ENCODE assay signal across 31 mouse cellular contexts in the genomic region with DNA sequence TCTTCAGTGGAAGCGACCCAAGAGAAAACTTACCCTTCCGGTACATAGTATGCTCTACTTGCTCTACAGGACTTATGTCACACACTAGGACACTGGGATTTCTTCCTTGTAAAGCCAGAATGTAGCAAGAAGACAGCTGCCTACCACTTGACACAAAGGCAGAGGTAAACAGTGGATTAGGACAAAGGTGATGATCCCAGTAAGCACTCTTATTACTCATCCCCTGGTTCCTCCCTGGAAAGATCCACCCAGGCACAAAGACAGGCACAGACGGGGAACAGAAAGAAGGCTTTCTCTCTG.
DNase-seq lines count a peak whose midpoint lies in the region; ATAC-seq and TF ChIP-seq lines count a peak whose summit lies in the region.
"Had no signal": no experiment of that assay in that cellular context is flagged by ENCODE, and none has a peak within 500 bp of the region (broad histone marks: within the 10 kb centered on the region; RNA-seq: fewer than 3 reads in every experiment).

No protein-coding gene starts in this region.

- 64% methylated on average over 3 of the region's 3 CpGs for WGBS in intestine, embryonic 15.5 days
- WGBS in intestine, postnatal 0 days = 68% methylated on average over 3 of the region's 3 CpGs
- 89% methylated on average over 3 of the region's 3 CpGs for WGBS in midbrain, embryonic 14.5 days
- 94% methylated on average over 3 of the region's 3 CpGs for WGBS in thymus, adult 2 months

- H3K27ac ChIP-seq in gastrocnemius, adult 2 months = peak overlapping the region; percentile 10; the same call in 1 of the 2 replicates
- H3K27ac ChIP-seq in intestine, embryonic 15.5 days = no peak overlapping the region
- H3K27ac ChIP-seq in intestine, postnatal 0 days (ENCODE audit: low read depth, low read length) = no peak overlapping the region
- no peak overlapping the region for H3K27ac ChIP-seq in midbrain, embryonic 14.5 days (replicated peaks; ENCODE audit: low read depth, low read length)
- H3K27ac ChIP-seq in thymus, adult 2 months (ENCODE audit: control insufficient read depth, insufficient read depth, low read length) = no peak overlapping the region
- H3K27ac ChIP-seq: embryonic facial prominence, embryonic 12.5 days; forebrain, embryonic 10.5 days; forebrain, embryonic 15.5 days; hindbrain, embryonic 12.5 days; hindbrain, postnatal 0 days; kidney, embryonic 15.5 days; liver, embryonic 14.5 days; macrophage; midbrain, embryonic 15.5 days; neural tube, embryonic 15.5 days had no signal

- H3K36me3 ChIP-seq in intestine, embryonic 15.5 days = no peaks in the 10 kb centered on the region
- H3K36me3 ChIP-seq in intestine, postnatal 0 days (ENCODE audit: control insufficient read depth, insufficient read depth) = no peaks in the 10 kb centered on the region
- no peaks in the 10 kb centered on the region for H3K36me3 ChIP-seq in midbrain, embryonic 14.5 days (ENCODE audit: control insufficient read depth, insufficient read depth, low read length)
- no peaks in the 10 kb centered on the region for H3K36me3 ChIP-seq in thymus, adult 2 months (ENCODE audit: control insufficient read depth, insufficient read depth, low read length)
- H3K36me3 ChIP-seq: embryonic facial prominence, embryonic 12.5 days; forebrain, embryonic 10.5 days; forebrain, embryonic 15.5 days; hindbrain, embryonic 12.5 days; midbrain, embryonic 15.5 days; neural tube, embryonic 15.5 days had no signal

- H3K4me2 ChIP-seq in intestine, embryonic 15.5 days (replicated peaks) = no peak overlapping the region
- H3K4me2 ChIP-seq in intestine, postnatal 0 days (replicated peaks; ENCODE audit: low read depth) = no peak overlapping the region
- H3K4me2 ChIP-seq in midbrain, embryonic 14.5 days (ENCODE audit: low read length) = no peak overlapping the region
- H3K4me2 ChIP-seq: embryonic facial prominence, embryonic 12.5 days; forebrain, embryonic 15.5 days; hindbrain, embryonic 12.5 days; kidney, embryonic 15.5 days; midbrain, embryonic 15.5 days; neural tube, embryonic 15.5 days had no signal

- H3K27me3 ChIP-seq in intestine, embryonic 15.5 days (replicated peaks) = no peaks in the 10 kb centered on the region
- no peaks in the 10 kb centered on the region for H3K27me3 ChIP-seq in intestine, postnatal 0 days (replicated peaks; ENCODE audit: control insufficient read depth, insufficient read depth, low read length)
- no peaks in the 10 kb centered on the region for H3K27me3 ChIP-seq in midbrain, embryonic 14.5 days (ENCODE audit: control insufficient read depth, insufficient read depth, low read length)
- no peaks in the 10 kb centered on the region for H3K27me3 ChIP-seq in thymus, adult 2 months (ENCODE audit: control insufficient read depth, insufficient read depth, low read length)
- H3K27me3 ChIP-seq: CH12.LX; embryonic facial prominence, embryonic 12.5 days; forebrain, embryonic 15.5 days; hindbrain, embryonic 12.5 days; kidney, embryonic 15.5 days; midbrain, embryonic 15.5 days; neural tube, embryonic 15.5 days had no signal

- no peak overlapping the region for H3K4me3 ChIP-seq in gastrocnemius, adult 2 months
- H3K4me3 ChIP-seq in intestine, embryonic 15.5 days (replicated peaks) = no peak overlapping the region
- H3K4me3 ChIP-seq in intestine, postnatal 0 days (ENCODE audit: low read depth, low read length) = no peak overlapping the region
- no peak overlapping the region for H3K4me3 ChIP-seq in midbrain, embryonic 14.5 days (replicated peaks; ENCODE audit: low read depth, low read length)
- H3K4me3 ChIP-seq in thymus, adult 2 months (ENCODE audit: control insufficient read depth, insufficient read depth, low read length) = no peak overlapping the region
- H3K4me3 ChIP-seq: embryonic facial prominence, embryonic 12.5 days; forebrain, embryonic 10.5 days; forebrain, embryonic 15.5 days; hindbrain, embryonic 12.5 days; kidney, embryonic 15.5 days; midbrain, embryonic 15.5 days; neural tube, embryonic 15.5 days had no signal

- 0 out of 2 replicates have a peak, but pooled peaks cover 3% of the 10 kb centered on the region for H3K4me1 ChIP-seq in intestine, embryonic 15.5 days (replicated peaks)
- 0 out of 2 replicates have a peak, but pooled peaks cover 2% of the 10 kb centered on the region for H3K4me1 ChIP-seq in intestine, postnatal 0 days (replicated peaks; ENCODE audit: control insufficient read depth, insufficient read depth, low read length)
- no peaks in the 10 kb centered on the region for H3K4me1 ChIP-seq in midbrain, embryonic 14.5 days (ENCODE audit: control insufficient read depth, insufficient read depth, low read length)
- H3K4me1 ChIP-seq in thymus, adult 2 months (replicated peaks; ENCODE audit: control insufficient read depth, insufficient read depth, low read length) = no peaks in the 10 kb centered on the region
- H3K4me1 ChIP-seq: forebrain, embryonic 10.5 days; forebrain, embryonic 15.5 days; hindbrain, embryonic 12.5 days; midbrain, embryonic 15.5 days; neural tube, embryonic 15.5 days had no signal

- TF ChIP-seq CTCF in gastrocnemius, adult 2 months (IDR thresholded peaks at IDR 0.05) = no peak
- TF ChIP-seq CTCF in intestine, postnatal 0 days (IDR thresholded peaks at IDR 0.05; ENCODE audit: low read depth) = no peak
- TF ChIP-seq CTCF in thymus, adult 2 months (IDR thresholded peaks at IDR 0.05; ENCODE audit: borderline replicate concordance, control insufficient read depth, extremely low read depth, insufficient read depth, low read length, poor library complexity) = no peak

- TF ChIP-seq POLR2A in thymus, adult 2 months (IDR thresholded peaks at IDR 0.05; ENCODE audit: control insufficient read depth, extremely low read depth, insufficient read depth, low read length, poor library complexity) = no peak

- DNase-seq in gastrocnemius, adult 2 months = no peak
- no peak for DNase-seq in gastrocnemius, adult 8-10 months (ENCODE audit: low spot score in 2 of 2)
- DNase-seq in midbrain, embryonic 14.5 days = no peak
- DNase-seq in thymus, adult 2 months = no peak
- DNase-seq: cerebellum, adult 11 months; cerebellum, adult 9-11 months; embryo, embryonic 11 days; heart, postnatal 36 days; kidney, adult 11 months; kidney, postnatal 4 days; layer of hippocampus, postnatal 36 days; left cerebral cortex, postnatal 4 days; lung, adult 2 months; lung, postnatal 10 days; retina, postnatal 1 day; right cerebral cortex, postnatal 14 days; thymus, postnatal 14 days had no signal

- ATAC-seq in intestine, embryonic 15.5 days = 0 out of 2 replicates have a peak, but pooled peaks have one; percentile 12
- ATAC-seq in intestine, postnatal 0 days = no peak
- 0 out of 2 replicates have a peak, but pooled peaks have one; percentile 4 for ATAC-seq in megakaryocyte-erythroid progenitor cell, adult 5-6 weeks (replicated peaks; ENCODE audit: low FRiP score, low TSS enrichment, poor library complexity, severe bottlenecking)
- ATAC-seq in midbrain, embryonic 14.5 days (ENCODE audit: low FRiP score, low TSS enrichment) = no peak
- ATAC-seq: forebrain, embryonic 15.5 days; hindbrain, postnatal 0 days; midbrain, embryonic 15.5 days had no signal

- intact Hi-C loops in gastrocnemius, adult 2 months (cut with DNase I) = no loop called here

- no peak overlapping the region for H3K9ac ChIP-seq in intestine, embryonic 15.5 days
- no peak overlapping the region for H3K9ac ChIP-seq in intestine, postnatal 0 days (ENCODE audit: low read depth, low read length)
- no peak overlapping the region for H3K9ac ChIP-seq in midbrain, embryonic 14.5 days (replicated peaks; ENCODE audit: low read length)
- H3K9ac ChIP-seq: embryonic facial prominence, embryonic 12.5 days; forebrain, embryonic 15.5 days; hindbrain, embryonic 12.5 days; kidney, embryonic 15.5 days; liver, embryonic 14.5 days; midbrain, embryonic 15.5 days; neural tube, embryonic 15.5 days had no signal

- no peaks in the 10 kb centered on the region for H3K9me3 ChIP-seq in intestine, embryonic 15.5 days
- H3K9me3 ChIP-seq in intestine, postnatal 0 days (ENCODE audit: control insufficient read depth) = no peaks in the 10 kb centered on the region
- H3K9me3 ChIP-seq in midbrain, embryonic 14.5 days (ENCODE audit: control insufficient read depth, low read length) = no peaks in the 10 kb centered on the region
- H3K9me3 ChIP-seq: embryonic facial prominence, embryonic 12.5 days; forebrain, embryonic 10.5 days; forebrain, embryonic 15.5 days; hindbrain, embryonic 12.5 days; kidney, embryonic 15.5 days; midbrain, embryonic 15.5 days; neural tube, embryonic 15.5 days had no signal

Comparison
In these comparisons a context has a peak if more than half of its experiments do, and no peak if none do; other contexts are left out.
1. ATAC-seq: peak in intestine, embryonic 15.5 days (single experiment) and megakaryocyte-erythroid progenitor cell, adult 5-6 weeks (single experiment); none in intestine, postnatal 0 days (single experiment) and midbrain, embryonic 14.5 days (single experiment).